In genomic region chr7:75745969-75746368, GRCm38 (mm10) we compare ENCODE assay signal across 7 mouse cellular contexts.
DNase-seq lines count a peak whose midpoint lies in the region; ATAC-seq and TF ChIP-seq lines count a peak whose summit lies in the region.
"Not testable (repeated sequence)": the region's sequence is repeated elsewhere in the genome, so short reads cannot be mapped to it uniquely, and the experiment has no call there.

No protein-coding gene starts in this region.

- intact Hi-C loops in heart, postnatal 10 days (cut with DNase I), result loop anchor here (5.0 to 10.0 kb wide), 2 partner anchors 61 to 611 kb away; no protein-coding TSS in a partner anchor

- H3K4me2 ChIP-seq in forebrain, postnatal 0 days (ENCODE audit: low read depth); lung, embryonic 14.5 days; midbrain, postnatal 0 days (ENCODE audit: low read depth, low read length, poor library complexity, severe bottlenecking): not testable (repeated sequence)

- TF ChIP-seq CTCF in brain, embryonic 14.5 days (IDR thresholded peaks at IDR 0.05; ENCODE audit: borderline replicate concordance, extremely low read depth, insufficient read depth, insufficient read length), result peak; percentile 52; the same call in 1 of the 2 replicates
- peak; percentile 64 for TF ChIP-seq CTCF in forebrain, postnatal 0 days (IDR thresholded peaks at IDR 0.05; ENCODE audit: low read depth)
- TF ChIP-seq CTCF in lung, embryonic 14.5 days (IDR thresholded peaks at IDR 0.05; ENCODE audit: low read depth), result peak; percentile 59
- peak; percentile 65 for TF ChIP-seq CTCF in midbrain, postnatal 0 days (IDR thresholded peaks at IDR 0.05)

- H3K36me3 ChIP-seq in forebrain, postnatal 0 days (ENCODE audit: insufficient read depth); midbrain, postnatal 0 days (ENCODE audit: insufficient read depth, low read length): not testable (repeated sequence)
- H3K36me3 ChIP-seq in lung, embryonic 14.5 days (ENCODE audit: insufficient read depth), result peaks cover 76% of the 10 kb centered on the region

- H3K9ac ChIP-seq in forebrain, postnatal 0 days; lung, embryonic 14.5 days; midbrain, postnatal 0 days (replicated peaks; ENCODE audit: low read length, poor library complexity, severe bottlenecking): not testable (repeated sequence)

- WGBS in forebrain, postnatal 0 days, result 55% methylated on average over 3 of the region's 3 CpGs
- WGBS in lung, embryonic 14.5 days, result 63% methylated on average over 3 of the region's 3 CpGs
- 63% methylated on average over 3 of the region's 3 CpGs for WGBS in midbrain, postnatal 0 days

- H3K4me1 ChIP-seq in forebrain, postnatal 0 days (ENCODE audit: insufficient read depth); lung, embryonic 14.5 days (ENCODE audit: insufficient read depth); midbrain, postnatal 0 days (ENCODE audit: insufficient read depth, low read length): not testable (repeated sequence)

- not testable (repeated sequence) for H3K27ac ChIP-seq in forebrain, postnatal 0 days (ENCODE audit: low read depth, low read length); lung, embryonic 14.5 days (ENCODE audit: low read depth); midbrain, postnatal 0 days (ENCODE audit: low read depth, low read length)

- TF ChIP-seq POLR2A in brain, embryonic 14.5 days (IDR thresholded peaks at IDR 0.05; ENCODE audit: borderline replicate concordance, extremely low read depth, insufficient read depth, insufficient read length, poor library complexity, severe bottlenecking), result not testable (repeated sequence)

- not testable (repeated sequence) for H3K27me3 ChIP-seq in forebrain, postnatal 0 days (ENCODE audit: insufficient read depth, low read length); lung, embryonic 14.5 days (ENCODE audit: insufficient read depth, low read length); midbrain, postnatal 0 days (ENCODE audit: insufficient read depth, low read length)

- peak; percentile 68 for DNase-seq in ES-CJ7 (ENCODE audit: low read depth, low spot score)
- peak; percentile 60 for DNase-seq in brain, embryonic 14.5 days (ENCODE audit: low read depth)
- DNase-seq in forebrain, postnatal 0 days, result peak; percentile 25
- peak; percentile 32 to 43 for DNase-seq in heart, postnatal 10 days
- peak; percentile 34 for DNase-seq in kidney, postnatal 14 days
- peak; percentile 66 for DNase-seq in lung, embryonic 14.5 days
- peak; percentile 53 for DNase-seq in midbrain, postnatal 0 days (ENCODE audit: low spot score)

- not testable (repeated sequence) for ATAC-seq in forebrain, postnatal 0 days; lung, embryonic 14.5 days (ENCODE audit: insufficient read depth); midbrain, postnatal 0 days (ENCODE audit: low FRiP score)

- not testable (repeated sequence) for H3K9me3 ChIP-seq in forebrain, postnatal 0 days (ENCODE audit: low read length); lung, embryonic 14.5 days (ENCODE audit: low read depth, low read length); midbrain, postnatal 0 days (ENCODE audit: low read length)

- not testable (repeated sequence) for H3K4me3 ChIP-seq in forebrain, postnatal 0 days (ENCODE audit: low read depth, low read length); lung, embryonic 14.5 days (ENCODE audit: low read depth, low read length); midbrain, postnatal 0 days (ENCODE audit: low read depth, low read length)
